Mouse (Mus musculus): Measurements from ENCODE around the gene Yeats2.

DNA sequence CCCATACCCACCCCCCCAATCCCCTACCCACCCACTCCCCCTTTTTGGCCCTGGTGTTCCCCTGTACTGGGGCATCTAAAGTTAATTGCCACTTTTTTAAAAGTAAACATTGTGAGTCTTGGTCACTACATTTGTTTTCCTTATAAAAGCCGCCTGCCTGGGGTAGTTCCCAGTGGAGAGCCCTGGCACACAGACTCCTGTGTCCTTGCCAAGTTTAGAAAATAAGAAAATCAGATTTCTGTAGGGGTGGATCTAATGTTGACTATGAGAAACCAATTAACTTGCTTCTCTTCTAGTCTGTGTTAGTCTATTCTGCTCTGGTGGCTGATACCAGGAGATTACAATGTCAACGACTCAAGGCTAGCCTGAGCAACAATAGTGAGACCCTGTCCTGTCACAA is 28.2 kb upstream of the Yeats2 start:
- TF ChIP-seq CTCF (IDR thresholded peaks at IDR 0.05; ENCODE audit: borderline replicate concordance, insufficient read depth, low read depth, low read length) (no peak), POLR2A (IDR thresholded peaks at IDR 0.05; ENCODE audit: borderline replicate concordance, insufficient read depth, low read length) (no peak)
